8 mouse cellular contexts compared by ENCODE assay signal in genomic region chr4:135433443-135434394, GRCm38 (mm10). TPM values are rescaled to one million over a fixed set of nuclear protein-coding genes. Genes with fewer than 3 reads are reported as not detected.
DNase-seq lines count a peak whose midpoint lies in the region; ATAC-seq lines count a peak whose summit lies in the region.

TSS of gene Rcan3 (minus strand) at chr4:135433853.

- under 1% methylated on average over 71 of the region's 79 CpGs for WGBS in heart, embryonic 11.5 days (ENCODE audit: insufficient replicate concordance)
- WGBS in kidney, embryonic 16.5 days, result under 1% methylated on average over 70 of the region's 79 CpGs
- under 1% methylated on average over 71 of the region's 79 CpGs for WGBS in liver, embryonic 12.5 days (ENCODE audit: insufficient replicate concordance)

- H3K4me1 ChIP-seq in erythroblast, embryonic 14.5 days (ENCODE audit: control insufficient read depth), result peaks cover 70% of the 10 kb centered on the region
- no peaks in the 10 kb centered on the region; the same call in 1 of the 2 replicates for H3K4me1 ChIP-seq in heart, embryonic 11.5 days (ENCODE audit: control insufficient read depth, insufficient read depth, low read length)
- peaks cover 16% of the 10 kb centered on the region for H3K4me1 ChIP-seq in kidney, embryonic 16.5 days (ENCODE audit: insufficient read depth, low read length)
- peaks cover 71% of the 10 kb centered on the region for H3K4me1 ChIP-seq in liver, embryonic 12.5 days

- peak within 1 kb of the TSS; percentile 54 for H3K27ac ChIP-seq in heart, embryonic 11.5 days (ENCODE audit: low read depth, low read length)
- peak within 1 kb of the TSS; percentile 63; the same call in 1 of the 2 replicates for H3K27ac ChIP-seq in kidney, embryonic 16.5 days (ENCODE audit: low read length)
- H3K27ac ChIP-seq in liver, embryonic 12.5 days, result peak within 1 kb of the TSS; percentile 91

- no peaks in the 10 kb centered on the region for H3K36me3 ChIP-seq in erythroblast, embryonic 14.5 days (ENCODE audit: control insufficient read depth)
- H3K36me3 ChIP-seq in heart, embryonic 11.5 days (ENCODE audit: control insufficient read depth, insufficient read depth, low read length), result no peaks in the 10 kb centered on the region
- H3K36me3 ChIP-seq in kidney, embryonic 16.5 days (ENCODE audit: insufficient read depth, low read length), result no peaks in the 10 kb centered on the region
- no peaks in the 10 kb centered on the region for H3K36me3 ChIP-seq in liver, embryonic 12.5 days
- H3K36me3 ChIP-seq in splenic B cell, adult 2 months (ENCODE audit: control insufficient read depth, insufficient read depth, low read length, poor library complexity, severe bottlenecking), result no peaks in the 10 kb centered on the region

- peak within 1 kb of the TSS; percentile 73 for H3K9ac ChIP-seq in heart, embryonic 11.5 days (ENCODE audit: low read depth, low read length)
- peak within 1 kb of the TSS; percentile 91 for H3K9ac ChIP-seq in kidney, embryonic 16.5 days (replicated peaks; ENCODE audit: low read length)
- H3K9ac ChIP-seq in liver, embryonic 12.5 days, result peak within 1 kb of the TSS; percentile 88

- DNase-seq in brain, embryonic 18.5 days (ENCODE audit: low read depth, low spot score), result peak; percentile 60
- DNase-seq in naive thymus-derived CD4-positive, alpha-beta T cell, adult 2 months (ENCODE audit: low read depth), result peak; percentile 90
- peak; percentile 91 for DNase-seq in splenic B cell, adult 2 months (ENCODE audit: low read depth, low spot score)

- no peaks in the 10 kb centered on the region for H3K27me3 ChIP-seq in erythroblast, embryonic 14.5 days (ENCODE audit: control insufficient read depth)
- H3K27me3 ChIP-seq in heart, embryonic 11.5 days (ENCODE audit: control insufficient read depth, insufficient read depth, low read length), result no peaks in the 10 kb centered on the region
- no peaks in the 10 kb centered on the region for H3K27me3 ChIP-seq in kidney, embryonic 16.5 days (ENCODE audit: insufficient read depth, low read length)
- H3K27me3 ChIP-seq in liver, embryonic 12.5 days (replicated peaks), result no peaks in the 10 kb centered on the region
- no peaks in the 10 kb centered on the region for H3K27me3 ChIP-seq in splenic B cell, adult 2 months (ENCODE audit: control insufficient read depth, insufficient read depth, low read length, poor library complexity, severe bottlenecking)

- H3K9me3 ChIP-seq in erythroblast, embryonic 14.5 days (ENCODE audit: control insufficient read depth, low read length), result no peaks in the 10 kb centered on the region
- H3K9me3 ChIP-seq in heart, embryonic 11.5 days (replicated peaks; ENCODE audit: control insufficient read depth, low read length), result no peaks in the 10 kb centered on the region
- H3K9me3 ChIP-seq in kidney, embryonic 16.5 days (ENCODE audit: low read length), result no peaks in the 10 kb centered on the region
- no peaks in the 10 kb centered on the region for H3K9me3 ChIP-seq in liver, embryonic 12.5 days (replicated peaks)

- peak within 1 kb of the TSS; percentile 90 for H3K4me2 ChIP-seq in heart, embryonic 11.5 days
- peak within 1 kb of the TSS; percentile 97 for H3K4me2 ChIP-seq in kidney, embryonic 16.5 days (replicated peaks; ENCODE audit: low read depth, low read length)
- peak within 1 kb of the TSS; percentile 98 for H3K4me2 ChIP-seq in liver, embryonic 12.5 days

- peak; percentile 76 for ATAC-seq in CD4-positive, CD25-positive, alpha-beta regulatory T cell, adult 4 months
- ATAC-seq in heart, embryonic 11.5 days (replicated peaks; ENCODE audit: insufficient number of reproducible peaks, low FRiP score, low TSS enrichment), result peak; percentile 75
- ATAC-seq in kidney, embryonic 16.5 days (ENCODE audit: low FRiP score, low TSS enrichment), result peak; percentile 86
- ATAC-seq in liver, embryonic 12.5 days, result peak; percentile 89

- H3K4me3 ChIP-seq in erythroblast, embryonic 14.5 days (replicated peaks), result peak within 1 kb of the TSS; percentile 76
- H3K4me3 ChIP-seq in heart, embryonic 11.5 days (ENCODE audit: low read depth, low read length), result peak within 1 kb of the TSS; percentile 67
- peak within 1 kb of the TSS; percentile 83 for H3K4me3 ChIP-seq in kidney, embryonic 16.5 days (ENCODE audit: low read length)
- peak within 1 kb of the TSS; percentile 76 for H3K4me3 ChIP-seq in liver, embryonic 12.5 days

RNA-seq across cellular contexts. Expression of gene Rcan3, which starts in this region (rescaled TPM):
- polyA plus RNA-seq in CD4-positive, CD25-positive, alpha-beta regulatory T cell, adult 4 months (2017; shearing (Covaris generic)), result 10 to 100 TPM; 15.0 to 16.0 TPM
- polyA plus RNA-seq in erythroblast, embryonic 14.5 days (2012), result 0.58 and 1.2 TPM in 2 replicates
- 10.1 and 10.4 TPM in 2 replicates for polyA plus RNA-seq in heart, embryonic 11.5 days (2014; fragmentation: Nextera tagmentation; extraction: Ambion mirVana)
- 15.0 and 15.3 TPM in 2 replicates for polyA plus RNA-seq in kidney, embryonic 16.5 days (2015; fragmentation: Nextera tagmentation; extraction: Ambion mirVana)
- 4.9 and 8.3 TPM in 2 replicates for polyA plus RNA-seq in liver, embryonic 12.5 days (2016; fragmentation: Nextera tagmentation; extraction: Ambion mirVana)

Comparison
In these comparisons a context has a peak if more than half of its experiments do, and no peak if none do; other contexts are left out.
1. Peak in every context shown above with its lines: DNase-seq, ATAC-seq, H3K4me3 ChIP-seq and H3K27ac ChIP-seq.